Mouse (Mus musculus) kidney, embryonic 14.5 days (tissue): ENCODE measurements around the gene Fam111a. TPM values are rescaled to one million over a fixed set of nuclear protein-coding genes. Genes with fewer than 3 reads are reported as not detected.
"Not testable (repeated sequence)": the region's sequence is repeated elsewhere in the genome, so short reads cannot be mapped to it uniquely, and the experiment has no call there.

Experiments
- ATAC-seq: fragments of 200-750 bp; cut with Nextera tagmentation; 2 replicates; pipeline ENCODE4 v1.8.0; 2017; ENCODE audit warnings: moderate number of reproducible peaks, mild to moderate bottlenecking, moderate TSS enrichment, moderate library complexity; ENCODE audit not compliant: low FRiP score, low TSS enrichment
- H3K27ac ChIP-seq: fragments of 300-500 bp; sonication (generic); 2 replicates; pipeline ENCODE4 v1.5.1; 2014; ENCODE audit warnings: low read depth, mild to moderate bottlenecking, low read length, moderate library complexity, mixed read lengths
- H3K27me3 ChIP-seq: fragments of 300-500 bp; sonication (generic); 2 replicates; pipeline ENCODE4 v1.6.1; 2014; ENCODE audit warnings: mild to moderate bottlenecking, low read length; ENCODE audit not compliant: control insufficient read depth, insufficient read depth
- H3K36me3 ChIP-seq: fragments of 300-500 bp; sonication (generic); 2 replicates; pipeline ENCODE4 v1.6.1; 2014; ENCODE audit warnings: low read length, mixed read lengths; ENCODE audit not compliant: control insufficient read depth, insufficient read depth
- H3K4me1 ChIP-seq: fragments of 300-500 bp; sonication (generic); 2 replicates; pipeline ENCODE4 v1.6.1; 2014; ENCODE audit warnings: low read length, mixed read lengths; ENCODE audit not compliant: control insufficient read depth, insufficient read depth
- H3K4me2 ChIP-seq: fragments of 300-500 bp; sonication (generic); replicated peaks from 2 replicates; pipeline ENCODE4 v1.6.1; 2014; ENCODE audit warnings: low read depth, mild to moderate bottlenecking, low read length
- H3K4me3 ChIP-seq: fragments of 300-500 bp; sonication (generic); 2 replicates; pipeline ENCODE4 v1.5.1; 2014; ENCODE audit warnings: mild to moderate bottlenecking, low read length
- H3K9ac ChIP-seq: fragments of 300-500 bp; sonication (generic); 2 replicates; pipeline ENCODE4 v1.6.1; 2014; ENCODE audit warnings: low read depth, mild to moderate bottlenecking, low read length, moderate library complexity
- H3K9me3 ChIP-seq: fragments of 300-500 bp; sonication (generic); 2 replicates; pipeline ENCODE4 v1.6.1; 2016; ENCODE audit warnings: low read length; ENCODE audit not compliant: control insufficient read depth
- WGBS: fragments of 180-500 bp; shearing (Covaris S2); extraction: QIAGEN DNeasy Blood & Tissue Kit; methylation state at CpG from one replicate; pipeline ENCODE4 v1.1.7; 2014; 5-methylcytosine and 5-hydroxymethylcytosine counted together
- polyA plus RNA-seq: library from polyadenylated mRNA; unstranded; fragments of >200 nt; fragmentation: Nextera tagmentation; extraction: Ambion mirVana; gene quantifications from 2 replicates; pipeline ENCODE4 v1.2.1, GENCODE M21; 2014

Gene Fam111a
- polyA plus RNA-seq = 28.8 and 29.3 TPM in 2 replicates

GRCm38 (mm10) chr19:12545440-12545839 is at the start of gene Fam111a:
Fam111a (plus strand) TSS chr19:12545740.
- WGBS = 95% methylated on average over 11 of the region's 11 CpGs
- not testable (repeated sequence) for H3K36me3 ChIP-seq, H3K4me3 ChIP-seq, H3K4me2 ChIP-seq, H3K27ac ChIP-seq, H3K9ac ChIP-seq, H3K4me1 ChIP-seq, H3K27me3 ChIP-seq, ATAC-seq, H3K9me3 ChIP-seq

- no peaks in the 10 kb centered on the region for H3K9me3 ChIP-seq
- WGBS = 85% methylated on average over 2 of the region's 2 CpGs
- no peak overlapping the region for H3K9ac ChIP-seq
- no peak overlapping the region for H3K27ac ChIP-seq
- no peak for ATAC-seq
- no peak overlapping the region for H3K4me2 ChIP-seq
- peaks cover 9% of the 10 kb centered on the region; the same call in 1 of the 2 replicates for H3K4me1 ChIP-seq
- H3K36me3 ChIP-seq = peaks cover 9% of the 10 kb centered on the region; the same call in 1 of the 2 replicates
- H3K4me3 ChIP-seq = no peak overlapping the region
- no peaks in the 10 kb centered on the region for H3K27me3 ChIP-seq
Measured at GRCm38 (mm10) chr19:12496241-12496640, 49.3 kb upstream of the Fam111a start.

- Histone ChIP-seq H3K36me3 (no peaks in the 10 kb centered on the region), H3K4me1 (peaks cover 9% of the 10 kb centered on the region; the same call in 1 of the 2 replicates), H3K9me3 (no peaks in the 10 kb centered on the region), H3K4me2 (no peak overlapping the region), H3K27me3 (no peaks in the 10 kb centered on the region), H3K4me3 (no peak overlapping the region), H3K9ac (no peak overlapping the region), H3K27ac (no peak overlapping the region)
- 79% methylated on average over 2 of the region's 2 CpGs for WGBS
- no peak for ATAC-seq
Measured at GRCm38 (mm10) chr19:12497909-12498308, 47.6 kb upstream of the Fam111a start.

- H3K4me2 ChIP-seq = no peak overlapping the region
- no peak for ATAC-seq
Measured at GRCm38 (mm10) chr19:12498321-12498720, 47.2 kb upstream of the Fam111a start.

GRCm38 (mm10) chr19:12498941-12499340 is 46.6 kb upstream of the Fam111a start:
- no peaks in the 10 kb centered on the region for H3K9me3 ChIP-seq
- peaks cover 9% of the 10 kb centered on the region; the same call in 1 of the 2 replicates for H3K4me1 ChIP-seq
- no peak overlapping the region for H3K4me2 ChIP-seq
- H3K27me3 ChIP-seq = no peaks in the 10 kb centered on the region
- no peaks in the 10 kb centered on the region for H3K36me3 ChIP-seq
- no peak overlapping the region for H3K4me3 ChIP-seq
- no peak overlapping the region for H3K27ac ChIP-seq
- 87% methylated on average over 1 of the region's 1 CpGs for WGBS
- H3K9ac ChIP-seq = no peak overlapping the region
- no peak for ATAC-seq

More at GRCm38 (mm10) chr19:12498321-12498720, 47.2 kb upstream of the Fam111a start:
- H3K36me3 ChIP-seq = no peaks in the 10 kb centered on the region
- H3K27me3 ChIP-seq = no peaks in the 10 kb centered on the region
- H3K9ac ChIP-seq = no peak overlapping the region
- H3K4me3 ChIP-seq = no peak overlapping the region
- 83% methylated on average over 4 of the region's 4 CpGs for WGBS
- peaks cover 9% of the 10 kb centered on the region; the same call in 1 of the 2 replicates for H3K4me1 ChIP-seq
- H3K27ac ChIP-seq = no peak overlapping the region
- no peaks in the 10 kb centered on the region for H3K9me3 ChIP-seq

GRCm38 (mm10) chr19:12499485-12499884 is 46.1 kb upstream of the Fam111a start:
- ATAC-seq = no peak
- H3K4me1 ChIP-seq = peaks cover 9% of the 10 kb centered on the region; the same call in 1 of the 2 replicates
- peak overlapping the region; percentile 74; the same call in 1 of the 2 replicates for H3K4me3 ChIP-seq
- H3K9ac ChIP-seq = no peak overlapping the region
- H3K27me3 ChIP-seq = no peaks in the 10 kb centered on the region
- 22% methylated on average over 2 of the region's 2 CpGs for WGBS
- no peak overlapping the region for H3K27ac ChIP-seq
- H3K4me2 ChIP-seq = peak overlapping the region; percentile 92; the same call in 1 of the 2 replicates
- no peaks in the 10 kb centered on the region for H3K9me3 ChIP-seq
- no peaks in the 10 kb centered on the region for H3K36me3 ChIP-seq

GRCm38 (mm10) chr19:12500124-12500523 is 45.4 kb upstream of the Fam111a start:
- no peaks in the 10 kb centered on the region for H3K9me3 ChIP-seq
- no peaks in the 10 kb centered on the region for H3K36me3 ChIP-seq
- peaks cover 9% of the 10 kb centered on the region; the same call in 1 of the 2 replicates for H3K4me1 ChIP-seq
- peak overlapping the region; percentile 92 for H3K4me2 ChIP-seq
- WGBS = 4% methylated on average over 3 of the region's 3 CpGs
- H3K4me3 ChIP-seq = peak overlapping the region; percentile 74
- no peak overlapping the region for H3K27ac ChIP-seq
- no peak for ATAC-seq
- no peak overlapping the region for H3K9ac ChIP-seq
- no peaks in the 10 kb centered on the region for H3K27me3 ChIP-seq

- Histone ChIP-seq H3K27ac (peak overlapping the region; percentile 73), H3K4me2 (peak overlapping the region; percentile 92), H3K27me3 (no peaks in the 10 kb centered on the region), H3K9ac (peak overlapping the region; percentile 87), H3K9me3 (no peaks in the 10 kb centered on the region), H3K36me3 (no peaks in the 10 kb centered on the region), H3K4me3 (peak overlapping the region; percentile 74), H3K4me1 (peaks cover 9% of the 10 kb centered on the region; the same call in 1 of the 2 replicates)
- under 1% methylated on average over 30 of the region's 38 CpGs for WGBS
- peak; percentile 72 for ATAC-seq
Measured at GRCm38 (mm10) chr19:12500881-12501311, 44.6 kb upstream of the Fam111a start.

- H3K36me3 ChIP-seq = no peaks in the 10 kb centered on the region
- no peaks in the 10 kb centered on the region for H3K27me3 ChIP-seq
- H3K9me3 ChIP-seq = no peaks in the 10 kb centered on the region
- under 1% methylated on average over 67 of the region's 80 CpGs for WGBS
- H3K9ac ChIP-seq = peak within 1 kb of the TSS; percentile 87
- H3K4me2 ChIP-seq = peak within 1 kb of the TSS; percentile 92
- peak; percentile 94 for ATAC-seq
- peak within 1 kb of the TSS; percentile 74 for H3K4me3 ChIP-seq
- peaks cover 9% of the 10 kb centered on the region; the same call in 1 of the 2 replicates for H3K4me1 ChIP-seq
- H3K27ac ChIP-seq = peak within 1 kb of the TSS; percentile 73
Measured at GRCm38 (mm10) chr19:12501370-12502347, 43.9 kb upstream of the Fam111a start, which contains the start of gene Dtx4. Dtx4 (minus strand) TSS chr19:12501454.
